Mouse (Mus musculus) B cell, adult 2 months (primary cell): ENCODE data around the gene Grm7.

Source experiments
- DNase-seq, 2 experiments: peaks; one replicate each; pipeline ENCODE4 v3.0.0; 2022

Gene Grm7

DNA sequence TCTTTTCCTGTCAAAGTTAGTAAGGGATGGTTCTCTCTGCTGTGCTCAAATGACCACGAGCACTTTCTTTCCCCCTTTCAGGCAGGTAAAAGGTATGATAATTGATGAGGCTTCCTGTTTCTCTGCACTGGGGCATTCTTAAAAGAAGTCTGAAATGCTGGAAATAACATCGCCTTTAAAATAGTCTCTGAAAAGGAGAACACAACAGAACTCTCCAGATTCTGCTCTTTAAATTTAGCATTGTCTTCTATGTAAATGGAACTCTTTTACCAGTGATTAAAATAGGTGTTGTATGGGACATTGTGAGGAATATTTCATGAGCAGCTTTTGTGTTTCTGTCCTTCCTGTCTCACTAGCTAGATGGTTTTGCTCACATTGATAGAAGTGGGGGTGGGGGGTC, 393.7 kb downstream of the Grm7 start:
- no peak for DNase-seq

DNA sequence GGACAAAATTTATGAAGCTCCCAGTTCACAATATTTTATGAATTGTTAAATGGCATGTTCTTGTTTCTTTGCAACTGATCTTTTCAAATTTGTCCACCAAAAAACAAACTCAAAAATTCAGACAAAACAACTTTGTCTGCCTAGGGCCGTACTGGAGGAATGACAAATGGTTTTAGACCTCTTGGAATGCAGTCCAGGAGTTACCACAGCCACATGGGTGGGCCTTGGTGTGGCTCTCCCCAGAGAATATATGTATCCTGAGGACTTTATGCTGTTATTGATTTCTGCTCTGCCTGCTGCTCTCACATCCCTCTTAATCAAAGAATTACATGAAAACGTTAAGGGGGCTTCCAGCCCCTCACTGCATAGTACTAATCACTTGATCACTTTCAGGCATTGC, 400.5 kb downstream of the Grm7 start:
- no peak for DNase-seq

DNA sequence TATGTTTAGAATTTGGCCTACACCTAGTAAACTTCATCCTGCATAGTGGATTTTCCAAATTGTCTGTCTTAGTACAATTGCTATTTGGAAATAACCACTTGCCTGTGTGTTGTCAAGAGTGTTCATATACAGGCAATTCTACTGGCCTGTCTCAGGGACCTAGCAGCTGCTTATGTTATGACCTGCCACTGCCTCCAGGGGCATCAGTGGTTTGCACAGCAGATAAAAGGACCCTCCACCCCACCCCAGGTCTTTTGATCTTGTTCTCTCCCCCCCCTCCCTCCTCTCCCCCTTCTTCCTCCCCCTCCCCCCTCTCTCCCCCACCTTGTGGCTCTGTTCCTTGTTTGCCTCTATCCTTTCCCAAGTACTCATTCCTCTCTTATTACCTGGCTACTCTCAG, 403.9 kb downstream of the Grm7 start:
- no peak for DNase-seq

DNA sequence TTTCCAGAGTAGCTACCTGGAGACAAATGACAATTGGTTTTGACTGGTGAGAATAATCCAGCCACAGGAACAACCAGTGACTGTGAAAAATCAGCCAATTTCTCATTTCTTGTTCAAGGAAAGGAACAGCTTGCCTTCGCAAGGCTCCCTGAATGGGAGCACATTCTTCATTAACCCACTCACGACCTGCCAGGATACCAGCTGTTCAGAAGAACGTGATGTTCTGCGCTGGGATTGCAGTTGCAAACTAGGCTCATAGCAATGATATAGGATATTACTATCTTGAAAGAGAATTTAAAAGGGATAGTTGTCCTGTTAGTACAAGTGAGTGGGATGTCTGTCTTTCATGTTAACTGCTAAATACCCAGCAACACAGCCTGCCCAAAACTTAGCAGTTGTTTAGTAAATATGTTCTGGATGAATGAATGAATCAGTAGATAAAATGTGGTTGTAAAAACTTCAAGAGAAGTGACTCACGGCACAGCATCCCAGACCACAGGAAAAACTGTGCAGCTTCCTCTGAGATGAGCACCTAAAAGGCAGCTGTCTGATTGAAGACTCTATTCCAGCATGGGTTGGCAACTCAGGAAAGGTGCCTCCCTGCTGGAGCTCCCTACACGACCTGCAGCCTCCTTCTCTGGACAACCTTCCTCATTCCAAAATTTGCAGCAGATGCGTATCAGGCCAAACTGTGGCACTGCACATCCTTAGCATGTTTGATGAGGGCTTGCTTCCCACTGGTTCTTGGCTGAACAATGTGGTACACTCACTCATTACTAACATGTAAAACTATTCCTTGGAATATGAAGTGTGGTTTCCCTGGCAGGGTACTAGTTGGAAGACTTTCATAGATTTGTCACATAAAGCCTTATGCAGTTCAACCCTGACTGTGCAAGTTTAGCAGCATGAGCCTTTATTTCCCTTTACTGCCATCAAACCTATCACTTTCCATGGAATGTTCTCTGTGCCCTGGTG, 408.9 kb downstream of the Grm7 start:
- no peak for DNase-seq

DNA sequence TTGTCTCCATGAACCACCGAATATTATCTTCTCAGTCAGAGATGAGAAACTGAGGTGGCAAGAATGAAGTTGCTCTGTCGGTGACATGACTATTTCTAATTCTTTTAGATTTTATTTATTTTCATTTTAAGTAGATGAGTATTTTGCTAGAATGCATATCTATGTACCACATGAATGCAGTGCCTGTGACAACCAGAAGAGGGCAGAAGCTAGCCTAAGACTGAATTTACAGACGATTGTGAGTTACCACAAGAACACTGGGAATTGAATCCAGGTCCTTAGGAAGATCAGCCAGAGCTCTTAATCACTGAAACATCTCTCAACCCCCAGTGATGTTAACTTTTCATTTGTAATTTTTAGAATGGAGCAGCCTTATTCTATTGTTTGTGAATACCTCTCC, 412.4 kb downstream of the Grm7 start:
- no peak for DNase-seq

DNA sequence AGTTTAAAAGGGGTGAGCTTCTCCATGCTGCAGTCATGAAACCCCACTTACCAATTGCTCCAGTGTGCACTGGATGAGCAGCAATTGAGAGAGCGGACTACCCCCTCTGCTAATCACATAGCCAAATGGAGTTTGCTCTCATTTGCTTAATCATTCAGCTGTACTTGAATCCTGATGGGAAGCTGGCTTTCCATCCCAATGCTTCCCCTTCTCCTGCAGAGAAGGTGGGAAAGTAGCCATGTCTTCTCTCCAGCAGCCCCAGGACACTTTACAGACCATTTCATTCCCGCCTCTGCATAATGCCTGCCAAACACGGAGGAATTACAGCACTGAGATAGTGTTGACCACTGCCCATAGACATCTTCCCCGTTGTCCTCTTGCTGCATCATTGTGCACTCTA, 414.6 kb downstream of the Grm7 start:
- no peak for DNase-seq

DNA sequence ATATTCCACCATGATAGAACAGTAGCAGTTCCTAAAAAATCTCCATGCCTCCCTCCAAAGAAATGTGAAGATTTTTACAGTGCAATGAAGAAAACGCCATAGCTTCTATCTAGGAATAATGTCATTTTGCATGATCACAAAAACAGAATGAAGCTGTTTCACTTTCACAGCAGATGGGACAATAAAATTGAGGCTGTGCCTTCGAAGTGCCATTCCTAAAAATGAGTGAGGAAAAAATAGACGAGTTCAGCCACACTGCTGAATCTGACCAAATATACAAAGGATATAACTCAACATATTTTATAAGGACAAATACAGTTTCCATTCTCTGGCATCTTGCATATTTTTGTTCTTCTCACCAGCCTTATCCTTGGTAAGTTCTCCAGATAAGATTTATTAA, 439.2 kb downstream of the Grm7 start:
- no peak for DNase-seq

DNA sequence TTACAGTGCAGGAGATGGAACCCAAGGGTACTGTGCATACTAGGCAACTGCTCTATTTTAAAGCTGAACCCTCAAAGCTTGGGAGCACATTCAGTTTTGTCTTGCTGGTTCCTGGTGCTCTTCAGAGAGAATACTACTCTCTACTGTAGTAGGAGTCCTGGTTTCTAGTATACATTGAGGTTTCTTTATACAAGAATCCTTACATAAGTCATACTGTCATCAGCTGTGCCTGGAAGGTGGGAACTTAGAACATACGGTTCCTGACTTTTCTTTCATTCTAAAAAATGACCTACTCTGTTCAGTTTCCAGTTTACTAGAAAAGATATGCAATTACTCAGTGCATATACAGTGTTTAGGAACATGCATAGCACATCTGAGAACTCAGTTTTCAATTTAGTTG, 449.4 kb downstream of the Grm7 start:
- no peak for DNase-seq

DNA sequence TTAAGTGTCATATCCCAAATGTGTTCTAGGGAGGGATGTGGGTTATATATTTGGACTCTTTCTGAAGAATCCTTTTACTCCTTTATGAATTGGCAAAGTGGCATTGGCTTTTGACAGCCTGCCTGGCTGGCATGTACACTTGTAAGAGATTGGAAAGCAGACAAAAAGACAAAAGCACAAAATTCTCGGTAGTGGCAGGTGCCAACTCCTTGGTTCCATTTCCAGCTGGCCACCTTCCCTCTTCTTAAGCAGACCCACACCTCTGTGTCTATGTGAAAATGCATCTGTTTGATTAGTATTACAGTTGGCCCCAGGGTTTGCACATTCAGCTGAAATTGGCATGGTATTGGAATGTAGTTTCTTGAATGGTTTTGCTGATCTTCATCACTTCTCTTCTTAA, 460.1 kb downstream of the Grm7 start:
- no peak for DNase-seq

DNA sequence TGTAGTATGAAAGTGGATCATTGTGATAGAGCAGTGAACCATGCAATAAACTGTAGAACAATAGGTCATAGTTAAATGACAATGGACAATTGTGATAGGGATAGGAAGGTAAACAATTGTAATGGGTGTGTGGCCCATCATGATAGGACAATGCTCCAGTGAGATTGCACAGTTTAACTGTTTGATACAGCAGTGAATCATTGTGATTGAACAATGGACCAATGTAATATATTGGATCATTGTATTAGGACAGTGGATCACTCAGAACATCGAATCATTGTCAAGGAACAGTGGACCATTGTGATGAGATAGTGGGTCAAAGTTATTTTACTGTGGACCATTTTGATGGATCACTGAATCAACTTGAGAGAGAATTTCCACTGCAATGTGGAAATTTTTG, 515.7 kb downstream of the Grm7 start:
- no peak for DNase-seq

DNA sequence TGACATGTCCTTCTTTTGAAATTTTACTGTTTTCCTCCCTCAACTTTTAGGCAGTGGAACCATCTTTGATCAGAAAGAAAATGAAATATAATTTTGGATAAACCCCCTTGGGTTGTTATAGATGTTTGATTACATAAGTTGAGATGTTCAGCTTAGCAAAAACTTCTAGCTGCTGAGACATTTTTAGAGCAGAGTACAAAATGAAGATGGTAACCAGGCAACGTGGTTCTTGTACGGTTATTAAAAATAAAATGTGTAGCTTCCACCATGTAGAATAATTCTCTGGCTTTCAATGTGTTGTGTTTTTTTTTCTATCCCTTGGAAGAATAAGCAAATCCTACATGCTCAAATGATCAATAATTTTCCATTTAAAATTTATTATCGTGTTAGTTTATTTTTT, 550.0 kb downstream of the Grm7 start:
- no peak for DNase-seq

DNA sequence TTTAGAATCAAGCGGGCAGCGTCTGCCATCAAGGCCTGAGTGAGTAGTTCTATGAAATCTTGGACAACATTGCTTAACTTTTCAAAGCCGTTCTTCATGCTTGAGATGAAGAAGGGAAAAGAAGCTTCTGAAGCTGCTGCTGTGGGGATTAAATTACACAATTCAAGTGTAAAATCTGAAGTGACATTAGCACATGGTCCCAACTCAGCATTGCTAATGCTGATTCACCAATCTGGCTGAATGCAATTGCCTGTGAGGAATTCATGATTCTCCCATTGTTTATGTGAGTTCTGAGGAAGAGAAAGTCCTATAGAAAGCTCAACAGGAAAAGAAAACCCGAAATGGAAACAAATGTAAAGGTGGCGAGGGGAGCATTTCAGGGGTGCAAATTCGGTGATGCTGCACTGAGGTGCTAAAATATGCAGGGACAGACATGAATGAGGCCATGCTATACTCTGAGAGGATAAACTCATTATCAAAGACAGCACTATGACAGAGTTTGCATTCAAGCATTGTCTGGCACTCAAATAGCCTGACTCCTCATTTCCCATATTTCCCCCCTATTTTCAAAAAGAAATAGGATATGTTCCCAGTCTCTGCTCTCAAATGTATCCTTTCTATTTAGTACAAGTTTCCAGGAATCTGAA, 575.8 kb downstream of the Grm7 start:
- no peak for DNase-seq

DNA sequence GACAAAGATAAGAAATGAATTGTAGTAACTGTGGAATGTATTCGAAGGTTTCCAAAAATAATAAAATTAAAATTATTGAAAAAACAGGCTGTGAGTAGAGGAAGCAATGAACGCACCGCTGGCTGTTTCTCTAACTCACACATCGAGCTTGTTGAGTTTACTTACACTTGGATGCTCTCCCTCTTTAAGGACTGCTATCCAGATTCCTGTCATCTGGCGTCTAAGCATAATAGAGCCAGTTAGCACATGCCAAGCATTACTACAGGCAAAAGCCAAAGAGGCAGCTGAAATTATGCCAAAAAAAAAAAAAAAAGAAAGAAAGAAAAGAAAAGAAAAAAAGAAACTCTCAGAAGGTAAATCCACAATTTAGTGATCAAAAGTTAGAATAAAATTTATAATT, 609.8 kb downstream of the Grm7 start:
- no peak for DNase-seq

DNA sequence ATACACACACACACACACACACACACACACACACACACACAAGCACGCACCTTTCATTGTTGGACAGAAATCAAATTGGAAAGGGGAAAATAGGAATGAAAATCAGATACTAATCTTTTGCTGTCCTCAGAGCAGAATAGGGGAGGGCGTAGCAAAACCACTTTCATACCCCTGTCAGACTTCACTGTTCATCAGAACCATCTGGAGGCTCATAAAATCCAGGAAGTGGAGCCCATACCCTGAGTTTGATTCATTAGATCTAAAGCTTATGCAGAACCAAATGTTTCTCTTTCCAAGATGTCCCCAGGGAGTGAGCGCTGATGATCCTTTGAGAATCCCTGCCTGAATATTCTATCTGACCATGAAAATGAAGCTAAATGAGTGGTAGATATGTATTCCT, 611.6 kb downstream of the Grm7 start:
- no peak for DNase-seq

DNA sequence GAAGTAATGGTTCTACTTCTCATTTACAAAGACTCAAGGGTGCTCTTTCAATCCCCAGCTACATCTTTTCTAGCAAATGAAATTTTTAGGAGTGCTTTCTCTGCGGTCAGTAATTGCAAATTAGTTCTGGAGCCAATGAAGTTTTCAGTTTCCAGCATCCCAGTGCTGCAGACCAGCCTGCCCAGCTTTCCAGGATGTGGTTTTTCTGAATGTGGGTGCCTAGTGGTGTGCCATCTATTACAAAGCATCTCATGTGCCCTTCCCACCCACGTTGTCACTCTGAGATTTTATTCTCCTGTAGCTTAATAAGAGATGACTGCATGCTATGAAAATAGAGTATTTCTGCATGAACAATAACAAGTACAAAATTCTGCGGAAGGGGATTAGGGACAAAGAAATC, 612.9 kb downstream of the Grm7 start:
- DNase-seq = no peak

DNA sequence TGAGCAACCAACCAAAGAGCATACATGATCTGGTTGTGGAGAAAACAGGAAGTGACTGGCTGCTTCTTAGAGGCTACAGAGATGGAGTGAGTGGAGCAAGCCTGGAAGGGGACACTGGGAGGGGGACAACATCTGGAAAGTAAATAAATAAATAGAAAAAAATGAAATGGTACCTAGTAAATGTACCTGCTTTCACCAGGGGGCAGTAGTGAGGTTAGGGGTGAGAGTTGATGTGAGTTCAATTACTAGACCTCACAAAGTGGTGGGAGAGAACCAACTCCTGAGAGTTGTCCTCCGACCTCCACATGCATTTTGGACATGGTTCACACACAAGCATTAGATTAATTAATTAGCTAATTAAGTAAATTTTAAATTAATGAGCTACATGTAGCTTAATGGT, 615.8 kb downstream of the Grm7 start:
- DNase-seq = no peak

DNA sequence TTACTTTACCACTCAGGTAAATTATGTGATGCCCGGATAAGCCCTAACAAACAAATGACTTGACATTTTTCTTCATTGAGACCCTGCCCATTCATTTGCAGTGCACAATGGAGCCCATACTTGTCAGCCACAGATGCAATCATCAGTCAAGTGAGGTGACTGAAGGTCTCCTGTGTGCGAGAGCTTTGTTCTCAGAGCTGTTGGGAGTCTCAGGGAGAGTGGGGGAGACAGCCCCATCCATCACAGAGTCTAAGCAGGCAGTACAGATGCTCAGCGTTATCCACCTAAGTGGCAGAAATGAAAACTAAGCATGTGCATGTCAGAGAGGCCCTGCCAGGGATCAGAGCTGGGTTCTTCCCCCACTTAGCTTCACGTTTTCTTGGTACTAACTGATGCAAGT, 631.3 kb downstream of the Grm7 start:
- DNase-seq = no peak

DNA sequence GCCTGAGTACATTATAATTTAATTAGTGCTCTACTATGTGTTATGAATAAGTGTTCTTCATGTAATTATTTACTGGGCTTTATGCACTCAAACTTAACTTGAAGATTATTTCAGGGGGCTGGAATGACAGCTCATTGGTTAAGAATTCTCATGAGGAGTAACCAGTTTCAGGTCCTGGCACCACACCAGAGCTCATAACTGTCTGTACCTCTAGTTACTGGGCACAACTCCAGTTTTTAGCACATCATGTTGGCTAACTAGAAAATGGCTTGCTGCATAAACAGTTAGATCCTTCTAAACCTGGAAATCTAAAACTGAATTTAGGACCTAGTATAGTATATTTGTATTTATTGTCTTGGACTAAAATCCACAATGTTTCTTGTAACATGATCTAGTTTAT, 633.1 kb downstream of the Grm7 start:
- DNase-seq = no peak

DNA sequence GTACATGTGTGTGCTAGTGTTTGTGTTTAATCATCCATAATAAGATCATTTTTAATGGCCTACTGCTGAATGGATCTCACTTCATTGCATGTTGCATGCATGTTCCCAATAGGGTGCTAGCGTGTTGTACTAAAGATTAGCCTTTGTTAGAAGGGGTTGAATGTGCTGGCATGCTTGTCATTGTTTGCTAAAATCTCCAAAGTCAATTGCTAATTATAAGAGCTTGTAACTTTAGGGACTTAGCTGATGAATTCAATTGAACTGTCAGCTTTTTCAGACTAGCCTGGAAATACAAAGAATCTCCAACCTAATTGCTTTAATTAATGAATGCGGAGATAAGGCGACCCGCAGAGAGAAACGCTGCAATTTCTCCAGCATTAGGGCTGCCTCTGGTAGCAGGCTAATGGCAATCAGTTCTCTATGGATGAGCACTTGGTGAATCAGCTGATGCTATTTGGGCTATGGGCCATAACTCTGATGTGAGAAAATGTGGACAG, 648.2 kb downstream of the Grm7 start:
- DNase-seq = no peak

DNA sequence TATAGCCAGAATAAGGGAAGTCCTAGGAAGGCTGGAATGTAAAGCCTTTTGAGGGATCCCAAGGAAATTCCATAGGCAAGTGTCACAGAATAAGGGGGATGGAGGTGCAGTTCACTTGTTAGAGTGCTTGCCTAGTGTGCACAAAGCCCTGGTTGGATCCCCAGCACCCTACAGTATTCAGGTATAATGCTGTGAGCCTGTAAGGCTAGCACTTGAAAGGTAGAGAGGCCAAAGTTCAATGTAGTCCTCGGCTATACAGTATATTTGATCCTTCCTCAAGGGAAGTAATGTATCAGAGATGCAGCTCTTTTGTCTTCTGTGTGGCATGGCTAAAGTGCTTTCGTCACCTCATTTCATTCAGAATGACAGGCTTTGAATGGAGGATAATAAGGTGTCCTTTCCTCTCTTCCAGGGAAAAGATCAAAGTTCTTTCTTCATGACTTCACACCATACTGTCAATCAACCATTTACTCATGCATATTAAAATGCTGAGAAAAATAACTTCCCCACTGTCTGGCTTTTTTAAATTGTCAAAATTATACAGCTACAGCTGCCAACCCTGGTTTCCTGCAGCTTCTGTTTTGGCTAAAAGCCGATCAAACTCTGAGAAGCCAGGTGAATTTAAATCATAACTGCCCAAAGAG, 658.7 kb downstream of the Grm7 start:
- DNase-seq = no peak

DNA sequence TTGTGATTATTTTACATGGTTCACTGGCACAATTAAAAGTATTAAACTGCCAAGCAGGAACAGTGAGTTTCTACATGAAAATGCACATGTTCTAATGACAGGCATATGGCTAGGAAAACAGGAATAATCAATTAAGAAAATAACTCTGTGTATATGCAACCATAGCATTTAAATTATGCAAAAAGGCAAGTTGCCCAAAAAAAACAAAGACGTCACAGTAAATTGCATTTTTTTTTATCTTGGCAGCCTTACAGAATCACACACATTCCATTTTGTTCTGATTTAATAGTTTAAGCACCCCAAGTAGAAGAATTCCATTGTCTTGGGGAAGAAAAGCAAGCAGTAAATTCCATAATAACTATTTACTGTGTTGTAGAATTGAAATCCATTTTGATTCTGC, 716.3 kb downstream of the Grm7 start:
- DNase-seq = no peak

DNA sequence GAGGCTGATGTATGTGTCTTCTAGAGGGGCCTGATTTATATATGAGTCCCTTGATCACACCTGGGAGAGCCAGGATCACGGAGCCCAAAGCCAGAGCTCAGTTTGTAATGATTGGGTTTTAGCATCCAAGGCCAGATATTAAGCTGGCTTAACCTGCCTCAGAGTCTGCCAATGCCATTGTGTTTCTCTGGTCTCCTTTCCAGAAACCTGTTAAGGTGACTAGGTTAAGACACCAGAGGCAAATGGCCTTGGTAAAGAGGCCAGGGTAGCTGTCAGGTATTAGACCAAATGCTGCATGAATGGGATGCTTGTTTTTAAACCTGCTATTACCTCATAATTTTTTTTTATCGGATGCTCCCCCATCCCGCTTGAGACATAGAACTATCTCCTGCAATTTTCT, 722.7 kb downstream of the Grm7 start:
- DNase-seq = no peak

DNA sequence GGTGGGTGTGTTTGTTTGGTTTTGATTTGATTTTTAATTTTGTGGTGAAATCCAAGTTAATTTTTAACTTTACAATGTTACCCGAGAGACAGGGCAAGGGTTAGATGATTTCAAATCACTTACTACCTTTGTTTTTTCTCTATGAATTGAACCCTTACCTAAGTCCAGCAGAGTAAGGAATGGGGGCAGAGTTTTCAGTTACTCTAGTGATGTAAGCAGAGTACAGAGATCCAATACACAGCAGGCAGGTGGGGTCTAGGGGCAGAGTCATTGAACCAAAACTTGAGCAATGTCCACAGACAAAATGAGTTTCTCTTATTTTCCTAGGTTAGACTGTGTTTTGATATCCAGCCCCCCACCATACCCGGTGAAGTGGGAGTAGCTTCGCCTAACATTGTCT, 723.2 kb downstream of the Grm7 start:
- no peak for DNase-seq

DNA sequence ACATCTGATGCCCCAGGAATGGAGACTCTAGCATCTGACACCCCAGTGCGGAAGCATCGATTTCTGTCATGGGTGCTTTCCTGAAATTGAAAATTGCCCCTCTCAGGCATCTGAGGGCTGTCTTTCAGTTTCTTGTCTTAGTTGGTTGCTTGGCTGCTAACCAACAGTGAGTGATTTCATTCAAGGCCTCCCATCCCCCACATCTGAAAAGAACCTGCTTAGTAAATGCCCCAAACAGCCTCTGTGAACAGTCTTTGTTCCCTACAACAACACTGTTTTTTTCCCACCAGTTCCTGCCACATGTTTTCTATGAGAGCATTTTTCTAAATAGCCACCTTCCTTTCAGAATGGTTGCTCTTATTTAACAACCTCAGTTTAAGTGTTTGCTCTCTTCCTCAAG, 723.6 kb downstream of the Grm7 start:
- DNase-seq = no peak
